Mouse (Mus musculus): ENCODE data around the gene Rhox4f.
"Not testable (repeated sequence)": the region's sequence is repeated elsewhere in the genome, so short reads cannot be mapped to it uniquely, and the experiment has no call there.

The Rhox4f gene

DNA sequence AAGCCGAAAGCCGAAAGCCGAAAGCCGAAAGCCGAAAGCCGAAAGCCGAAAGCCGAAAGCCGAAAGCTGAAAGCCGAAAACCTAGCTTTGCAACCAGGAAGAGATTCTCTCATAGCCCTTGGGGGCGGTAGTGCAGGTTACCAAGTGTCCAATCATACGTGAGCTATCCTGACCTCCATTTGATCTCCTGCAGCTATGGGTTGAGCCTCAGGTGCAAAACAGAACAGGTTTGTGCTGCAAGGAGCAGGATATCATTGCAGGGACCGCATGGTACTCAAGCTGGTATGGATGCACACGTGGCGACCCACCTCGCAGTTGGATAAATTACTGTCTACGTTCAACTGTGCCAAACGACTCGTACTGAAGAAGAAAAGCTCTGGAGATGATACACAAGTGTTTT lies at the start of gene Rhox4f:
Gene Rhox4f (minus strand): TSS at position 101 of the 400 bp plus-strand sequence.
- DNase-seq (ENCODE audit: low read depth, low spot score) = not testable (repeated sequence)

DNA sequence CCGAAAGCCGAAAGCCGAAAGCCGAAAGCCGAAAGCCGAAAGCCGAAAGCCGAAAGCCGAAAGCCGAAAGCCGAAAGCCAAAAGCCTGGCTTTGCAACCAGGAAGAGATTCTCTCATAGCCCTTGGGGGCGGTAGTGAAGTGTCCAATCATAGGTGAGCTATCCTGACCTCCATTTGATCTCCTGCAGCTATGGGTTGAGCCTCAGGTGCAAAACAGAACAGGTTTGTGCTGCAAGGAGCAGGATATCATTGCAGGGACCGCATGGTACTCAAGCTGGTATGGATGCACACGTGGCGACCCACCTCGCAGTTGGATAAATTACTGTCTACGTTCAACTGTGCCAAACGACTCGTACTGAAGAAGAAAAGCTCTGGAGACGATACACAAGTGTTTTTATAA lies 43.7 kb upstream of the Rhox4f start, which contains the start of gene Rhox4g:
Gene Rhox4g (minus strand): TSS at position 101 of the 400 bp plus-strand sequence.
- DNase-seq (ENCODE audit: low read depth, low spot score) = not testable (repeated sequence)

DNA sequence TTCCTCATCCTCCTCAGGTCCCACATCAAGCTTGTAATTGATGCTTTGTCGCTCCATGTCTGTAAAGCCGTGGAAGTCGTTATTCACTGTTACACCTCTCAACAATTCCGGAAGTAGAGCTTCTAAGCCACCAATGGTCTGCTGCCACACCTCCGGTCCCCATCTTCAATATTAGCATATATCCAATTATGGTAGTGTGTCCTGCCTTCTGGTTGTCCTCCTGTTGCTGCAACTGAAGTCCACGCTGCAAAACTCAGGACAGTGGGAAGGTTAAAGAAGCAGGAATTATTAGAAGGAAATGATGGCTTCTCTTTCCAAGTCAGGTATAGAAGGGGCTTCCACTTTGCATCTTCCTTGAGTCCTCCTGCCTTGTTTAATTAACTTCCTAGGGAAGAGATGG lies 35.9 kb upstream of the Rhox4f start, which contains the start of gene Rhox2g:
Gene Rhox2g (minus strand): TSS at position 101 of the 400 bp plus-strand sequence.
- DNase-seq (ENCODE audit: low read depth, low spot score) = not testable (repeated sequence)

DNA sequence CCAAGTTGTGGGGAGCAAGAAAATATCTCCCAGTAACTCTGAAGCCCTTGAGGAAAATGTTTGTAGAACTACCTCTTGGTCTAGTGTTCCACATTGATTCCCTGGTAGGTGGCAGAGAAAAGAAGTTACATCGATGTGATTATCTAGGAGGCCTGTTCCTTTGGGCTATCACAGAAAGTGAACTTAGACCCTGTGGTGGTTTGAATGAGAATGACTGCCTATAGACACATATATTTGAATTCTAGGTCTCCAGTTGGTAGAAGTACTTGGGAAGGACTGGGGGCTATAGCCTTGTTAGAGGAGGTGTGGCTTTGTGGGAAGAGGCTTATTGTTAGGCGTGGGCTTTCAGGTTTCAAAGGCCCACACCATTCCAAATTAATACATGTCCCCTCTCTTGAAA lies 21.0 kb upstream of the Rhox4f start, which contains the start of gene Rhox3g:
Gene Rhox3g (minus strand): TSS at position 101 of the 400 bp plus-strand sequence.
- not testable (repeated sequence) for DNase-seq (ENCODE audit: low read depth, low spot score)

GRCm38 (mm10) chrX:37580692-37581091 lies 26.8 kb downstream of the Rhox4f start, which contains the start of gene Rhox3f:
Rhox3f (plus strand) TSS chrX:37580992.
- DNase-seq (ENCODE audit: low read depth, low spot score) = not testable (repeated sequence)

GRCm38 (mm10) chrX:37572638-37573037 lies 34.9 kb downstream of the Rhox4f start:
- not testable (repeated sequence) for DNase-seq (ENCODE audit: low read depth, low spot score)

- not testable (repeated sequence) for DNase-seq (ENCODE audit: low read depth, low spot score)
These were observed 36.4 kb downstream of the Rhox4f start, which contains the start of gene Rhox2f for GRCm38 (mm10) chrX:37571105-37571504. Rhox2f (plus strand) TSS chrX:37571405.

DNA sequence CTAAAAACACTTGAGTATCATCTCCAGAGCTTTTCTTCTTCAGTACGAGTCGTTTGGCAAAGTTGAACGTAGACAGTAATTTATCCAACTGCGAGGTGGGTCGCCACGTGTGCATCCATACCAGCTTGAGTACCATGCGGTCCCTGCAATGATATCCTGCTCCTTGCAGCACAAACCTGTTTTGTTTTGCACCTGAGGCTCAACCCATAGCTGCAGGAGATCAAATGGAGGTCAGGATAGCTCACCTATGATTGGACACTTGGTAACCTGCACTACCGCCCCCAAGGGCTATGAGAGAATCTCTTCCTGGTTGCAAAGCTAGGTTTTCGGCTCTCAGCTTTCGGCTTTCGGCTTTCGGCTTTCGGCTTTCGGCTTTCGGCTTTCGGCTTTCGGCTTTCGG lies 50.4 kb downstream of the Rhox4f start, which contains the start of gene Rhox4e:
Gene Rhox4e (plus strand): TSS at position 301 of the 400 bp plus-strand sequence.
- DNase-seq (ENCODE audit: low read depth, low spot score) = not testable (repeated sequence)
